Mouse (Mus musculus): ENCODE results near the gene Apbb2. TPM values are rescaled to one million over a fixed set of nuclear protein-coding genes. Genes with fewer than 3 reads are reported as not detected.

Apbb2 gene
- polyA plus RNA-seq, 1 experiment from 2014 or later: 27.8 TPM

GRCm38 (mm10) chr5:66382111-66382510 is 236.5 kb downstream of the Apbb2 start:
- Histone ChIP-seq H3K9ac (replicated peaks; ENCODE audit: low read length) (no peak overlapping the region), H3K4me2 (ENCODE audit: low read depth, low read length) (no peak overlapping the region), H3K9me3 (replicated peaks; ENCODE audit: control insufficient read depth, low read length) (no peaks in the 10 kb centered on the region), H3K4me3 (ENCODE audit: low read depth, low read length) (no peak overlapping the region), H3K36me3 (replicated peaks; ENCODE audit: control insufficient read depth, insufficient read depth, low read depth, low read length) (no peaks in the 10 kb centered on the region), H3K4me1 (ENCODE audit: control insufficient read depth, insufficient read depth, low read length) (no peaks in the 10 kb centered on the region), H3K27me3 (ENCODE audit: control insufficient read depth, insufficient read depth, low read length) (no peaks in the 10 kb centered on the region), H3K27ac (replicated peaks; ENCODE audit: low read depth, low read length) (no peak overlapping the region)
- no peak for ATAC-seq (replicated peaks; ENCODE audit: insufficient number of reproducible peaks, low FRiP score, low TSS enrichment, low read depth)
- DNase-seq (ENCODE audit: low spot score): no peak
- WGBS: 73% methylated on average over 1 of the region's 1 CpGs

GRCm38 (mm10) chr5:66378968-66379367 is 239.6 kb downstream of the Apbb2 start:
- Histone ChIP-seq H3K4me2 (ENCODE audit: low read depth, low read length) (no peak overlapping the region), H3K4me1 (ENCODE audit: control insufficient read depth, insufficient read depth, low read length) (no peaks in the 10 kb centered on the region), H3K27me3 (ENCODE audit: control insufficient read depth, insufficient read depth, low read length) (no peaks in the 10 kb centered on the region), H3K36me3 (replicated peaks; ENCODE audit: control insufficient read depth, insufficient read depth, low read depth, low read length) (no peaks in the 10 kb centered on the region), H3K9ac (replicated peaks; ENCODE audit: low read length) (no peak overlapping the region), H3K9me3 (replicated peaks; ENCODE audit: control insufficient read depth, low read length) (no peaks in the 10 kb centered on the region), H3K4me3 (ENCODE audit: low read depth, low read length) (no peak overlapping the region), H3K27ac (replicated peaks; ENCODE audit: low read depth, low read length) (no peak overlapping the region)
- no peak for ATAC-seq (replicated peaks; ENCODE audit: insufficient number of reproducible peaks, low FRiP score, low TSS enrichment, low read depth)
- DNase-seq (ENCODE audit: low spot score): no peak
- 64% methylated on average over 6 of the region's 6 CpGs for WGBS

GRCm38 (mm10) chr5:66376589-66377270 is 241.9 kb downstream of the Apbb2 start:
- Histone ChIP-seq H3K27ac (replicated peaks; ENCODE audit: low read depth, low read length) (no peak overlapping the region), H3K36me3 (replicated peaks; ENCODE audit: control insufficient read depth, insufficient read depth, low read depth, low read length) (no peaks in the 10 kb centered on the region), H3K9me3 (replicated peaks; ENCODE audit: control insufficient read depth, low read length) (no peaks in the 10 kb centered on the region), H3K9ac (replicated peaks; ENCODE audit: low read length) (no peak overlapping the region), H3K4me3 (ENCODE audit: low read depth, low read length) (no peak overlapping the region), H3K4me1 (ENCODE audit: control insufficient read depth, insufficient read depth, low read length) (no peaks in the 10 kb centered on the region), H3K4me2 (ENCODE audit: low read depth, low read length) (no peak overlapping the region), H3K27me3 (ENCODE audit: control insufficient read depth, insufficient read depth, low read length) (no peaks in the 10 kb centered on the region)
- ATAC-seq (replicated peaks; ENCODE audit: insufficient number of reproducible peaks, low FRiP score, low TSS enrichment, low read depth) (no peak), DNase-seq (ENCODE audit: low spot score) (no peak)
- 80% methylated on average over 14 of the region's 14 CpGs for WGBS

- Histone ChIP-seq H3K4me3 (ENCODE audit: low read depth, low read length) (no peak overlapping the region), H3K9ac (replicated peaks; ENCODE audit: low read length) (no peak overlapping the region), H3K36me3 (replicated peaks; ENCODE audit: control insufficient read depth, insufficient read depth, low read depth, low read length) (no peaks in the 10 kb centered on the region), H3K4me1 (ENCODE audit: control insufficient read depth, insufficient read depth, low read length) (no peaks in the 10 kb centered on the region), H3K27me3 (ENCODE audit: control insufficient read depth, insufficient read depth, low read length) (no peaks in the 10 kb centered on the region), H3K4me2 (ENCODE audit: low read depth, low read length) (no peak overlapping the region), H3K9me3 (replicated peaks; ENCODE audit: control insufficient read depth, low read length) (no peaks in the 10 kb centered on the region), H3K27ac (replicated peaks; ENCODE audit: low read depth, low read length) (no peak overlapping the region)
- WGBS: 91% methylated on average over 4 of the region's 4 CpGs
- ATAC-seq (replicated peaks; ENCODE audit: insufficient number of reproducible peaks, low FRiP score, low TSS enrichment, low read depth) (no peak), DNase-seq (ENCODE audit: low spot score) (no peak)
These were observed 244.2 kb downstream of the Apbb2 start for GRCm38 (mm10) chr5:66374413-66374812.

- Histone ChIP-seq H3K9ac (replicated peaks; ENCODE audit: low read length) (no peak overlapping the region), H3K9me3 (replicated peaks; ENCODE audit: control insufficient read depth, low read length) (no peaks in the 10 kb centered on the region), H3K27ac (replicated peaks; ENCODE audit: low read depth, low read length) (no peak overlapping the region), H3K36me3 (replicated peaks; ENCODE audit: control insufficient read depth, insufficient read depth, low read depth, low read length) (no peaks in the 10 kb centered on the region), H3K4me1 (ENCODE audit: control insufficient read depth, insufficient read depth, low read length) (no peaks in the 10 kb centered on the region), H3K4me2 (ENCODE audit: low read depth, low read length) (no peak overlapping the region), H3K27me3 (ENCODE audit: control insufficient read depth, insufficient read depth, low read length) (no peaks in the 10 kb centered on the region), H3K4me3 (ENCODE audit: low read depth, low read length) (no peak overlapping the region)
- DNase-seq (ENCODE audit: low spot score) (no peak), ATAC-seq (replicated peaks; ENCODE audit: insufficient number of reproducible peaks, low FRiP score, low TSS enrichment, low read depth) (no peak)
- WGBS: 77% methylated on average over 13 of the region's 13 CpGs
These were observed 244.9 kb downstream of the Apbb2 start for GRCm38 (mm10) chr5:66373515-66374164.

- no peak overlapping the region for H3K9ac ChIP-seq (replicated peaks; ENCODE audit: low read length)
- no peak overlapping the region for H3K27ac ChIP-seq (replicated peaks; ENCODE audit: low read depth, low read length)
- H3K4me2 ChIP-seq (ENCODE audit: low read depth, low read length): no peak overlapping the region
- DNase-seq (ENCODE audit: low spot score) (no peak), ATAC-seq (replicated peaks; ENCODE audit: insufficient number of reproducible peaks, low FRiP score, low TSS enrichment, low read depth) (no peak)
- no peaks in the 10 kb centered on the region for H3K27me3 ChIP-seq (ENCODE audit: control insufficient read depth, insufficient read depth, low read length)
- H3K36me3 ChIP-seq (replicated peaks; ENCODE audit: control insufficient read depth, insufficient read depth, low read depth, low read length): no peaks in the 10 kb centered on the region
- no peaks in the 10 kb centered on the region; the same call in 1 of the 2 replicates for H3K4me1 ChIP-seq (ENCODE audit: control insufficient read depth, insufficient read depth, low read length)
- no peak overlapping the region for H3K4me3 ChIP-seq (ENCODE audit: low read depth, low read length)
- H3K9me3 ChIP-seq (replicated peaks; ENCODE audit: control insufficient read depth, low read length): no peaks in the 10 kb centered on the region
These were observed 247.5 kb downstream of the Apbb2 start for GRCm38 (mm10) chr5:66371131-66371530.

- Histone ChIP-seq H3K9ac (replicated peaks; ENCODE audit: low read length) (no peak overlapping the region), H3K27me3 (ENCODE audit: control insufficient read depth, insufficient read depth, low read length) (no peaks in the 10 kb centered on the region), H3K27ac (replicated peaks; ENCODE audit: low read depth, low read length) (no peak overlapping the region), H3K4me3 (ENCODE audit: low read depth, low read length) (no peak overlapping the region), H3K36me3 (replicated peaks; ENCODE audit: control insufficient read depth, insufficient read depth, low read depth, low read length) (no peaks in the 10 kb centered on the region), H3K4me2 (ENCODE audit: low read depth, low read length) (no peak overlapping the region), H3K9me3 (replicated peaks; ENCODE audit: control insufficient read depth, low read length) (no peaks in the 10 kb centered on the region), H3K4me1 (ENCODE audit: control insufficient read depth, insufficient read depth, low read length) (no peaks in the 10 kb centered on the region; the same call in 1 of the 2 replicates)
- 44% methylated on average over 7 of the region's 7 CpGs for WGBS
- DNase-seq (ENCODE audit: low spot score) (peak; percentile 77), ATAC-seq (replicated peaks; ENCODE audit: insufficient number of reproducible peaks, low FRiP score, low TSS enrichment, low read depth) (no peak)
These were observed 249.6 kb downstream of the Apbb2 start for GRCm38 (mm10) chr5:66368966-66369365.

GRCm38 (mm10) chr5:66367641-66368040 is 250.9 kb downstream of the Apbb2 start:
- Histone ChIP-seq H3K4me3 (ENCODE audit: low read depth, low read length) (no peak overlapping the region), H3K36me3 (replicated peaks; ENCODE audit: control insufficient read depth, insufficient read depth, low read depth, low read length) (no peaks in the 10 kb centered on the region), H3K9ac (replicated peaks; ENCODE audit: low read length) (no peak overlapping the region), H3K4me1 (ENCODE audit: control insufficient read depth, insufficient read depth, low read length) (no peaks in the 10 kb centered on the region; the same call in none of the 2 replicates), H3K4me2 (ENCODE audit: low read depth, low read length) (no peak overlapping the region), H3K27me3 (ENCODE audit: control insufficient read depth, insufficient read depth, low read length) (no peaks in the 10 kb centered on the region), H3K27ac (replicated peaks; ENCODE audit: low read depth, low read length) (no peak overlapping the region; the same call in 1 of the 2 replicates), H3K9me3 (replicated peaks; ENCODE audit: control insufficient read depth, low read length) (no peaks in the 10 kb centered on the region)
- 51% methylated on average over 7 of the region's 11 CpGs for WGBS
- DNase-seq (ENCODE audit: low spot score) (peak; percentile 70), ATAC-seq (replicated peaks; ENCODE audit: insufficient number of reproducible peaks, low FRiP score, low TSS enrichment, low read depth) (peak; percentile 66)
